Mouse (Mus musculus): ENCODE data around the gene Apof.

GRCm38 (mm10) chr10:128309654-128310053 is 41.2 kb downstream of the Apof start:
- TF ChIP-seq ZNF384 (IDR thresholded peaks at IDR 0.05; ENCODE audit: low read depth, low read length), result no peak
- TF ChIP-seq CTCF (conservative IDR thresholded peaks at IDR 0.05 in 1 of 2, IDR thresholded peaks at IDR 0.05 in 1 of 2; ENCODE audit: low read depth in 2 of 2, low read length in 2 of 2), result peak in 1 of 2 experiments; percentile 42; a peak in 2 of 4 replicates
- TF ChIP-seq USF1 (IDR thresholded peaks at IDR 0.05; ENCODE audit: low read depth, low read length), result no peak
- no peak for TF ChIP-seq NELFE (IDR thresholded peaks at IDR 0.05; ENCODE audit: low read depth, low read length)
- TF ChIP-seq ZMIZ1 (IDR thresholded peaks at IDR 0.05; ENCODE audit: low read depth, low read length), result no peak
- TF ChIP-seq MYC (IDR thresholded peaks at IDR 0.05; ENCODE audit: low read depth, low read length), result no peak
- no peak for TF ChIP-seq TCF12 (IDR thresholded peaks at IDR 0.05; ENCODE audit: low read depth, low read length)
- TF ChIP-seq POLR2A (IDR thresholded peaks at IDR 0.05; ENCODE audit: low read depth, low read length), result no peak
- no peak for TF ChIP-seq EP300 (IDR thresholded peaks at IDR 0.05; ENCODE audit: low read length)
- TF ChIP-seq ZKSCAN1 (IDR thresholded peaks at IDR 0.05; ENCODE audit: borderline replicate concordance, low read depth, low read length), result no peak
